Mouse (Mus musculus): ENCODE results near the gene Gm609.

- no peak for TF ChIP-seq FLI1 (IDR thresholded peaks at IDR 0.05; ENCODE audit: low read length)
- TF ChIP-seq GATA1 (IDR thresholded peaks at IDR 0.05; ENCODE audit: borderline replicate concordance, low read length) = no peak
Measured at GRCm38 (mm10) chr16:45376294-45376693, 116.5 kb downstream of the Gm609 start.

All from megakaryocyte, embryonic 14.5 days (primary cell).